Mouse (Mus musculus): ENCODE data around the gene Lyz1. TPM values are rescaled to one million over a fixed set of nuclear protein-coding genes. Genes with fewer than 3 reads are reported as not detected.

Gene Lyz1
- not detected in 2 replicates for polyA plus RNA-seq (2015; fragmentation: Nextera tagmentation; extraction: Ambion mirVana)

- no peak for ATAC-seq (replicated peaks; ENCODE audit: low FRiP score)
Measured at GRCm38 (mm10) chr10:117292671-117293070, at the start of gene Lyz1. Gene Lyz1 (minus strand): TSS chr10:117292868.

GRCm38 (mm10) chr10:117342406-117342805 is 49.7 kb upstream of the Lyz1 start:
- no peak overlapping the region for H3K27ac ChIP-seq
- H3K9me3 ChIP-seq (replicated peaks): no peaks in the 10 kb centered on the region
- H3K4me3 ChIP-seq (replicated peaks): no peak overlapping the region
- WGBS: 69% methylated on average over 2 of the region's 2 CpGs
- H3K4me2 ChIP-seq: no peak overlapping the region
- no peak for ATAC-seq (replicated peaks; ENCODE audit: low FRiP score)
- H3K9ac ChIP-seq: no peak overlapping the region
- peaks cover 13% of the 10 kb centered on the region for H3K36me3 ChIP-seq
- no peaks in the 10 kb centered on the region for H3K4me1 ChIP-seq
- H3K27me3 ChIP-seq: no peaks in the 10 kb centered on the region

More at GRCm38 (mm10) chr10:117292671-117293070, at the start of gene Lyz1:
- no peaks in the 10 kb centered on the region for H3K27me3 ChIP-seq
- H3K4me2 ChIP-seq: no peak within 1 kb of the TSS
- no peak within 1 kb of the TSS for H3K9ac ChIP-seq
- H3K9me3 ChIP-seq (replicated peaks): no peaks in the 10 kb centered on the region
- no peak within 1 kb of the TSS for H3K27ac ChIP-seq
- WGBS: 58% methylated on average over 5 of the region's 5 CpGs
- H3K4me3 ChIP-seq (replicated peaks): no peak within 1 kb of the TSS
- H3K4me1 ChIP-seq: 0 out of 2 replicates have a peak, but pooled peaks cover 3% of the 10 kb centered on the region
- no peaks in the 10 kb centered on the region for H3K36me3 ChIP-seq

- ATAC-seq (replicated peaks; ENCODE audit: low FRiP score): no peak
- H3K4me1 ChIP-seq: no peaks in the 10 kb centered on the region
- no peak overlapping the region for H3K4me2 ChIP-seq
- H3K36me3 ChIP-seq: peaks cover 3% of the 10 kb centered on the region; the same call in 1 of the 2 replicates
- WGBS: 83% methylated on average over 4 of the region's 4 CpGs
- no peak overlapping the region for H3K27ac ChIP-seq
- no peaks in the 10 kb centered on the region for H3K9me3 ChIP-seq (replicated peaks)
- H3K27me3 ChIP-seq: no peaks in the 10 kb centered on the region
- no peak overlapping the region for H3K9ac ChIP-seq
- H3K4me3 ChIP-seq (replicated peaks): no peak overlapping the region
Measured at GRCm38 (mm10) chr10:117341029-117341428, 48.4 kb upstream of the Lyz1 start.

GRCm38 (mm10) chr10:117339241-117339640 is 46.6 kb upstream of the Lyz1 start:
- no peaks in the 10 kb centered on the region for H3K9me3 ChIP-seq (replicated peaks)
- no peak overlapping the region for H3K9ac ChIP-seq
- no peak overlapping the region for H3K27ac ChIP-seq
- WGBS: 81% methylated on average over 7 of the region's 7 CpGs
- ATAC-seq (replicated peaks; ENCODE audit: low FRiP score): no peak
- H3K36me3 ChIP-seq: no peaks in the 10 kb centered on the region; the same call in 1 of the 2 replicates
- no peak overlapping the region for H3K4me3 ChIP-seq (replicated peaks)
- H3K4me2 ChIP-seq: no peak overlapping the region
- H3K27me3 ChIP-seq: no peaks in the 10 kb centered on the region
- no peaks in the 10 kb centered on the region for H3K4me1 ChIP-seq

- H3K4me1 ChIP-seq: no peaks in the 10 kb centered on the region
- no peaks in the 10 kb centered on the region for H3K36me3 ChIP-seq
- no peak overlapping the region for H3K4me2 ChIP-seq
- H3K4me3 ChIP-seq (replicated peaks): no peak overlapping the region
- no peak overlapping the region for H3K27ac ChIP-seq
- H3K9ac ChIP-seq: no peak overlapping the region
- H3K9me3 ChIP-seq (replicated peaks): no peaks in the 10 kb centered on the region
- no peaks in the 10 kb centered on the region for H3K27me3 ChIP-seq
- ATAC-seq (replicated peaks; ENCODE audit: low FRiP score): no peak
Measured at GRCm38 (mm10) chr10:117337946-117338345, 45.3 kb upstream of the Lyz1 start.

GRCm38 (mm10) chr10:117335649-117336048 is 43.0 kb upstream of the Lyz1 start:
- WGBS: 26% methylated on average over 4 of the region's 4 CpGs
- no peaks in the 10 kb centered on the region for H3K9me3 ChIP-seq (replicated peaks)

GRCm38 (mm10) chr10:117330521-117330920 is 37.9 kb upstream of the Lyz1 start:
- Histone ChIP-seq H3K36me3 (no peaks in the 10 kb centered on the region), H3K4me3 (replicated peaks) (no peak overlapping the region), H3K9me3 (replicated peaks) (no peaks in the 10 kb centered on the region), H3K4me1 (no peaks in the 10 kb centered on the region), H3K9ac (no peak overlapping the region), H3K27me3 (no peaks in the 10 kb centered on the region), H3K4me2 (no peak overlapping the region), H3K27ac (no peak overlapping the region)
- 77% methylated on average over 5 of the region's 5 CpGs for WGBS
- no peak for ATAC-seq (replicated peaks; ENCODE audit: low FRiP score)

More at GRCm38 (mm10) chr10:117335649-117336048, 43.0 kb upstream of the Lyz1 start:
- H3K9ac ChIP-seq: no peak overlapping the region
- no peak overlapping the region for H3K4me2 ChIP-seq
- H3K27me3 ChIP-seq: no peaks in the 10 kb centered on the region
- H3K4me3 ChIP-seq (replicated peaks): no peak overlapping the region
- H3K4me1 ChIP-seq: no peaks in the 10 kb centered on the region
- peak; percentile 74 for ATAC-seq (replicated peaks; ENCODE audit: low FRiP score)
- no peak overlapping the region for H3K27ac ChIP-seq
- H3K36me3 ChIP-seq: no peaks in the 10 kb centered on the region

GRCm38 (mm10) chr10:117323782-117324181 is 31.1 kb upstream of the Lyz1 start:
- no peak overlapping the region for H3K27ac ChIP-seq
- H3K4me2 ChIP-seq: no peak overlapping the region
- H3K9ac ChIP-seq: no peak overlapping the region
- 80% methylated on average over 7 of the region's 7 CpGs for WGBS
- H3K4me1 ChIP-seq: no peaks in the 10 kb centered on the region
- H3K36me3 ChIP-seq: no peaks in the 10 kb centered on the region
- no peak for ATAC-seq (replicated peaks; ENCODE audit: low FRiP score)
- H3K4me3 ChIP-seq (replicated peaks): no peak overlapping the region
- no peaks in the 10 kb centered on the region for H3K27me3 ChIP-seq
- no peaks in the 10 kb centered on the region for H3K9me3 ChIP-seq (replicated peaks)

- Histone ChIP-seq H3K9ac (no peak overlapping the region), H3K4me1 (no peaks in the 10 kb centered on the region), H3K9me3 (replicated peaks) (no peaks in the 10 kb centered on the region), H3K36me3 (no peaks in the 10 kb centered on the region), H3K4me2 (no peak overlapping the region), H3K27me3 (no peaks in the 10 kb centered on the region), H3K27ac (no peak overlapping the region), H3K4me3 (replicated peaks) (no peak overlapping the region)
- ATAC-seq (replicated peaks; ENCODE audit: low FRiP score): no peak
- WGBS: 93% methylated on average over 5 of the region's 5 CpGs
Measured at GRCm38 (mm10) chr10:117322630-117323029, 30.0 kb upstream of the Lyz1 start.

GRCm38 (mm10) chr10:117320571-117320981 is 27.9 kb upstream of the Lyz1 start:
- Histone ChIP-seq H3K4me1 (peaks cover 4% of the 10 kb centered on the region; the same call in 1 of the 2 replicates), H3K36me3 (no peaks in the 10 kb centered on the region), H3K4me2 (no peak overlapping the region), H3K27ac (no peak overlapping the region), H3K4me3 (replicated peaks) (no peak overlapping the region), H3K27me3 (no peaks in the 10 kb centered on the region), H3K9me3 (replicated peaks) (no peaks in the 10 kb centered on the region), H3K9ac (no peak overlapping the region)
- 88% methylated on average over 3 of the region's 3 CpGs for WGBS
- no peak for ATAC-seq (replicated peaks; ENCODE audit: low FRiP score)

- Histone ChIP-seq H3K4me2 (no peak overlapping the region), H3K4me1 (peaks cover 4% of the 10 kb centered on the region; the same call in 1 of the 2 replicates), H3K4me3 (replicated peaks) (no peak overlapping the region), H3K27ac (no peak overlapping the region), H3K9ac (no peak overlapping the region), H3K36me3 (no peaks in the 10 kb centered on the region), H3K27me3 (no peaks in the 10 kb centered on the region), H3K9me3 (replicated peaks) (no peaks in the 10 kb centered on the region)
- 89% methylated on average over 11 of the region's 11 CpGs for WGBS
- no peak; the same call in 1 of the 2 replicates for ATAC-seq (replicated peaks; ENCODE audit: low FRiP score)
Measured at GRCm38 (mm10) chr10:117316391-117316790, 23.7 kb upstream of the Lyz1 start.

- ATAC-seq (replicated peaks; ENCODE audit: low FRiP score): no peak
- no peak overlapping the region for H3K4me3 ChIP-seq (replicated peaks)
- WGBS: 91% methylated on average over 2 of the region's 2 CpGs
Measured at GRCm38 (mm10) chr10:117313133-117313532, 20.5 kb upstream of the Lyz1 start.

GRCm38 (mm10) chr10:117312168-117312567 is 19.5 kb upstream of the Lyz1 start:
- WGBS: 80% methylated on average over 8 of the region's 8 CpGs
- no peak for ATAC-seq (replicated peaks; ENCODE audit: low FRiP score)
- Histone ChIP-seq H3K4me2 (no peak overlapping the region), H3K36me3 (no peaks in the 10 kb centered on the region), H3K27me3 (no peaks in the 10 kb centered on the region), H3K9ac (no peak overlapping the region), H3K4me3 (replicated peaks) (no peak overlapping the region), H3K9me3 (replicated peaks) (no peaks in the 10 kb centered on the region), H3K27ac (no peak overlapping the region), H3K4me1 (peaks cover 4% of the 10 kb centered on the region; the same call in 1 of the 2 replicates)

More at GRCm38 (mm10) chr10:117313133-117313532, 20.5 kb upstream of the Lyz1 start:
- Histone ChIP-seq H3K4me1 (peaks cover 4% of the 10 kb centered on the region; the same call in 1 of the 2 replicates), H3K4me2 (no peak overlapping the region), H3K27me3 (no peaks in the 10 kb centered on the region), H3K27ac (no peak overlapping the region), H3K9me3 (replicated peaks) (no peaks in the 10 kb centered on the region), H3K36me3 (no peaks in the 10 kb centered on the region), H3K9ac (no peak overlapping the region)

Data from kidney, embryonic 15.5 days (tissue).